Comparison of ENCODE assay signal across 1 mouse cellular context in genomic region chr17:56477191-56477818, GRCm38 (mm10).
TF ChIP-seq lines count a peak whose summit lies in the region.

No protein-coding gene starts in this region.

TF ChIP-seq in CH12.LX, 34 proteins besides CTCF, POLR2A, EP300 and RAD21 (continued from another document):
- TF ChIP-seq SIN3A (IDR thresholded peaks at IDR 0.05; ENCODE audit: low read length), result no peak
- TF ChIP-seq TBP (conservative IDR thresholded peaks at IDR 0.05; ENCODE audit: low read depth, low read length), result no peak
- TF ChIP-seq ZNF384 (IDR thresholded peaks at IDR 0.05; ENCODE audit: low read depth, low read length), result no peak
- TF ChIP-seq MAFK (IDR thresholded peaks at IDR 0.05; ENCODE audit: insufficient replicate concordance, low read length), result no peak
- no peak for TF ChIP-seq SMC3 (IDR thresholded peaks at IDR 0.05; ENCODE audit: low read depth, low read length)
- no peak for TF ChIP-seq NRF1 (IDR thresholded peaks at IDR 0.05; ENCODE audit: low read depth, low read length)
- TF ChIP-seq HCFC1 (IDR thresholded peaks at IDR 0.05; ENCODE audit: low read depth, low read length), result no peak
- no peak for TF ChIP-seq ELF1 (IDR thresholded peaks at IDR 0.05; ENCODE audit: low read depth, low read length)
- TF ChIP-seq MYC (IDR thresholded peaks at IDR 0.05; ENCODE audit: low read depth, low read length), result no peak
- TF ChIP-seq ZKSCAN1 (IDR thresholded peaks at IDR 0.05; ENCODE audit: borderline replicate concordance, low read depth, low read length), result no peak
- TF ChIP-seq CHD2 (IDR thresholded peaks at IDR 0.05; ENCODE audit: low read length), result no peak
TF ChIP-seq in CH12.LX: peak in this region for 0.
